Mouse (Mus musculus) brain, embryonic 14.5 days (tissue): ENCODE measurements around the gene Cog3. TPM values are rescaled to one million over a fixed set of nuclear protein-coding genes. Genes with fewer than 3 reads are reported as not detected.

Source experiments
- DNase-seq: peaks from one replicate; pipeline ENCODE4 v3.0.0-alpha.2; 2011; ENCODE audit warnings: low read depth
- CTCF ChIP-seq: fragments of 200-500 bp; IDR thresholded peaks from 2 replicates; pipeline ENCODE4 v1.5.1; 2012; ENCODE audit warnings: inconsistent platforms, mild to moderate bottlenecking, moderate library complexity, borderline replicate concordance; ENCODE audit not compliant: insufficient read depth, insufficient read length; ENCODE audit errors: extremely low read depth
- POLR2A ChIP-seq: fragments of 200-500 bp; IDR thresholded peaks from 2 replicates; pipeline ENCODE4 v1.6.1; 2012; ENCODE audit warnings: mild to moderate bottlenecking, inconsistent platforms, borderline replicate concordance; ENCODE audit not compliant: poor library complexity, insufficient read depth, insufficient read length, severe bottlenecking; ENCODE audit errors: extremely low read depth
- polyA plus RNA-seq: library from polyadenylated mRNA; depleted of rRNA; stranded (reverse); fragments of >200 nt; gene quantifications from 2 replicates; pipeline ENCODE4 v1.2.3, GENCODE M21; 2012

The Cog3 gene
- polyA plus RNA-seq, 1 experiment: 24.4 TPM

GRCm38 (mm10) chr14:75720121-75720520, 34.2 kb downstream of the Cog3 start:
- DNase-seq: no peak
- TF ChIP-seq POLR2A (no peak), CTCF (no peak)

- TF ChIP-seq CTCF: no peak
- TF ChIP-seq POLR2A: no peak
- no peak for DNase-seq
Measured at GRCm38 (mm10) chr14:75716410-75716809, 37.9 kb downstream of the Cog3 start.

GRCm38 (mm10) chr14:75713661-75714060, 40.7 kb downstream of the Cog3 start:
- peak; percentile 52; the same call in 1 of the 2 replicates for TF ChIP-seq CTCF
- no peak for TF ChIP-seq POLR2A
- DNase-seq: peak; percentile 76

GRCm38 (mm10) chr14:75712687-75713086, 41.6 kb downstream of the Cog3 start:
- no peak for TF ChIP-seq POLR2A
- TF ChIP-seq CTCF: no peak
- peak; percentile 40 for DNase-seq

GRCm38 (mm10) chr14:75711731-75712130, 42.6 kb downstream of the Cog3 start:
- no peak for DNase-seq
- TF ChIP-seq POLR2A (no peak), CTCF (no peak)

- DNase-seq: no peak
- TF ChIP-seq POLR2A: no peak
- no peak for TF ChIP-seq CTCF
Measured at GRCm38 (mm10) chr14:75708986-75709385, 45.3 kb downstream of the Cog3 start.

GRCm38 (mm10) chr14:75707771-75708170, 46.5 kb downstream of the Cog3 start:
- no peak for DNase-seq
- TF ChIP-seq POLR2A (no peak), CTCF (no peak)

- no peak for DNase-seq
- TF ChIP-seq CTCF (no peak), POLR2A (no peak)
Measured at GRCm38 (mm10) chr14:75706647-75707046, 47.7 kb downstream of the Cog3 start.

- DNase-seq: no peak
- TF ChIP-seq CTCF (no peak), POLR2A (no peak)
Measured at GRCm38 (mm10) chr14:75697928-75698327, 56.4 kb downstream of the Cog3 start.

GRCm38 (mm10) chr14:75696096-75696495, 58.2 kb downstream of the Cog3 start:
- no peak for DNase-seq
- TF ChIP-seq POLR2A (no peak), CTCF (no peak)

- no peak for TF ChIP-seq POLR2A
- TF ChIP-seq CTCF: no peak
- DNase-seq: peak; percentile 2
Measured at GRCm38 (mm10) chr14:75690428-75690827, 63.9 kb downstream of the Cog3 start.

- TF ChIP-seq POLR2A (no peak), CTCF (no peak)
- DNase-seq: peak; percentile 61
Measured at GRCm38 (mm10) chr14:75676316-75676715, 78.0 kb downstream of the Cog3 start.

- TF ChIP-seq POLR2A (no peak), CTCF (no peak)
- DNase-seq: no peak
Measured at GRCm38 (mm10) chr14:75669085-75669645, 85.2 kb downstream of the Cog3 start.

- TF ChIP-seq POLR2A: no peak
- TF ChIP-seq CTCF: no peak
- no peak for DNase-seq
Measured at GRCm38 (mm10) chr14:75665430-75666180, 88.7 kb downstream of the Cog3 start.
